Mouse (Mus musculus) MEL (cell line): Measurements from ENCODE around the gene Nr2c2ap.

Experiments used
- CHD1 ChIP-seq: IDR thresholded peaks from 2 replicates; pipeline ENCODE4 v1.6.1; 2012; ENCODE audit warnings: low read depth, mild to moderate bottlenecking, inconsistent platforms, low read length, improper control_type of control experiment
- CTCF ChIP-seq, 3 experiments: IDR thresholded peaks in 2 of 3; conservative IDR thresholded peaks in 1 of 3; 2 replicates each; pipeline ENCODE4 v1.5.1; 2011 to 2012; ENCODE audit warnings: low read length in 3 of 3, low read depth in 2 of 3, mild to moderate bottlenecking in 2 of 3, improper control_type of control experiment in 1 of 3, inconsistent platforms in 1 of 3, mixed read lengths in 1 of 3, moderate library complexity in 1 of 3; ENCODE audit not compliant: control insufficient read depth in 1 of 3, insufficient read depth in 1 of 3, poor library complexity in 1 of 3, severe bottlenecking in 1 of 3
- GATA1 ChIP-seq: IDR thresholded peaks from 2 replicates; pipeline ENCODE4 v1.6.1; 2011; ENCODE audit warnings: low read depth, low read length, improper control_type of control experiment
- KAT2A ChIP-seq: conservative IDR thresholded peaks from 2 replicates; pipeline ENCODE4 v1.6.1; 2012; ENCODE audit warnings: low read depth, low read length, improper control_type of control experiment, inconsistent platforms
- POLR2A ChIP-seq, 2 experiments: IDR thresholded peaks; 2 replicates each; pipeline ENCODE4 v1.6.1; 2011 to 2012; ENCODE audit warnings: low read length in 2 of 2, mild to moderate bottlenecking in 2 of 2, control low read depth in 1 of 2, improper control_type of control experiment in 1 of 2, low read depth in 1 of 2, moderate library complexity in 1 of 2; ENCODE audit not compliant: control insufficient read depth in 1 of 2, insufficient read depth in 1 of 2, poor library complexity in 1 of 2
- POLR2AphosphoS5 ChIP-seq: IDR thresholded peaks from 2 replicates; pipeline ENCODE4 v1.6.1; 2012; ENCODE audit warnings: low read depth, borderline replicate concordance, mild to moderate bottlenecking, inconsistent platforms, low read length, moderate library complexity, mixed read lengths
- RAD21 ChIP-seq: IDR thresholded peaks from 2 replicates; pipeline ENCODE4 v1.6.1; 2011; ENCODE audit warnings: mild to moderate bottlenecking, low read depth, low read length, improper control_type of control experiment
- SIN3A ChIP-seq: IDR thresholded peaks from 2 replicates; pipeline ENCODE4 v1.6.1; 2012; ENCODE audit warnings: low read length, improper control_type of control experiment, inconsistent platforms
- USF1 ChIP-seq: IDR thresholded peaks from 2 replicates; pipeline ENCODE4 v1.6.1; 2014; ENCODE audit warnings: low read depth, mild to moderate bottlenecking, inconsistent platforms, low read length, improper control_type of control experiment, moderate library complexity

- TF ChIP-seq CTCF (IDR thresholded peaks at IDR 0.05 in 2 of 3, conservative IDR thresholded peaks at IDR 0.05 in 1 of 3; ENCODE audit: control insufficient read depth in 1 of 3, insufficient read depth in 1 of 3, low read depth in 2 of 3, low read length in 3 of 3, poor library complexity in 1 of 3, severe bottlenecking in 1 of 3) (no peak), KAT2A (no peak), CHD1 (no peak), POLR2A (IDR thresholded peaks at IDR 0.05; ENCODE audit: control insufficient read depth in 1 of 2, insufficient read depth in 1 of 2, low read depth in 1 of 2, low read length in 2 of 2, poor library complexity in 1 of 2) (no peak), GATA1 (no peak), USF1 (no peak), SIN3A (no peak), POLR2AphosphoS5 (no peak), RAD21 (no peak)
These were observed 38.3 kb upstream of the Nr2c2ap start for GRCm38 (mm10) chr8:70092786-70093185.
